Mouse (Mus musculus): Measurements from ENCODE around the gene Krtap19-4. TPM values are rescaled to one million over a fixed set of nuclear protein-coding genes. Genes with fewer than 3 reads are reported as not detected.

The Krtap19-4 gene
- polyA plus RNA-seq (2015; fragmentation: Nextera tagmentation; extraction: Ambion mirVana), result not detected in 2 replicates

GRCm38 (mm10) chr16:88884989-88885388, at the start of gene Krtap19-4:
TSS of gene Krtap19-4 (minus strand) at chr16:88885089.
- H3K4me1 ChIP-seq (replicated peaks), result no peaks in the 10 kb centered on the region
- WGBS, result 93% methylated on average over 5 of the region's 5 CpGs
- H3K36me3 ChIP-seq, result no peaks in the 10 kb centered on the region
- no peaks in the 10 kb centered on the region for H3K9me3 ChIP-seq
- no peaks in the 10 kb centered on the region for H3K27me3 ChIP-seq (replicated peaks)
- ATAC-seq, result no peak
- no peak within 1 kb of the TSS for H3K4me2 ChIP-seq (replicated peaks)
- H3K27ac ChIP-seq, result no peak within 1 kb of the TSS
- H3K9ac ChIP-seq, result no peak within 1 kb of the TSS
- H3K4me3 ChIP-seq (replicated peaks), result no peak within 1 kb of the TSS

- Histone ChIP-seq H3K27ac (no peak within 1 kb of the TSS), H3K4me2 (replicated peaks) (no peak within 1 kb of the TSS), H3K9me3 (no peaks in the 10 kb centered on the region), H3K36me3 (no peaks in the 10 kb centered on the region), H3K9ac (no peak within 1 kb of the TSS), H3K4me1 (replicated peaks) (no peaks in the 10 kb centered on the region), H3K27me3 (replicated peaks) (no peaks in the 10 kb centered on the region), H3K4me3 (replicated peaks) (no peak within 1 kb of the TSS)
- no peak for ATAC-seq
- 84% methylated on average over 3 of the region's 3 CpGs for WGBS
Measured at GRCm38 (mm10) chr16:88932165-88932564, 47.3 kb upstream of the Krtap19-4 start, which contains the start of gene Krtap19-9b. TSS of gene Krtap19-9b (minus strand) at chr16:88932265.

GRCm38 (mm10) chr16:88896357-88896756, 11.5 kb upstream of the Krtap19-4 start, which contains the start of gene Krtap19-5:
TSS of gene Krtap19-5 (minus strand) at chr16:88896457.
- no peak for ATAC-seq
- Histone ChIP-seq H3K9ac (no peak within 1 kb of the TSS), H3K4me1 (replicated peaks) (no peaks in the 10 kb centered on the region), H3K27me3 (replicated peaks) (no peaks in the 10 kb centered on the region), H3K9me3 (no peaks in the 10 kb centered on the region), H3K4me3 (replicated peaks) (no peak within 1 kb of the TSS), H3K27ac (no peak within 1 kb of the TSS), H3K36me3 (no peaks in the 10 kb centered on the region), H3K4me2 (replicated peaks) (no peak within 1 kb of the TSS)
- WGBS, result 90% methylated on average over 6 of the region's 6 CpGs

GRCm38 (mm10) chr16:88886870-88887269, 2.0 kb upstream of the Krtap19-4 start:
- no peak for ATAC-seq
- no peak overlapping the region for H3K4me2 ChIP-seq (replicated peaks)
- H3K9ac ChIP-seq, result no peak overlapping the region
- H3K27me3 ChIP-seq (replicated peaks), result no peaks in the 10 kb centered on the region
- H3K9me3 ChIP-seq, result no peaks in the 10 kb centered on the region
- no peak overlapping the region for H3K4me3 ChIP-seq (replicated peaks)
- WGBS, result 86% methylated on average over 6 of the region's 6 CpGs
- H3K27ac ChIP-seq, result no peak overlapping the region
- H3K4me1 ChIP-seq (replicated peaks), result no peaks in the 10 kb centered on the region
- no peaks in the 10 kb centered on the region for H3K36me3 ChIP-seq

- 85% methylated on average over 2 of the region's 2 CpGs for WGBS
- H3K36me3 ChIP-seq, result no peaks in the 10 kb centered on the region
- no peak for ATAC-seq
- no peak within 1 kb of the TSS for H3K27ac ChIP-seq
- H3K4me1 ChIP-seq (replicated peaks), result no peaks in the 10 kb centered on the region
- H3K4me2 ChIP-seq (replicated peaks), result no peak within 1 kb of the TSS
- H3K9me3 ChIP-seq, result no peaks in the 10 kb centered on the region
- no peak within 1 kb of the TSS for H3K4me3 ChIP-seq (replicated peaks)
- no peaks in the 10 kb centered on the region for H3K27me3 ChIP-seq (replicated peaks)
- H3K9ac ChIP-seq, result no peak within 1 kb of the TSS
Measured at GRCm38 (mm10) chr16:88877938-88878337, 7.0 kb downstream of the Krtap19-4 start, which contains the start of gene Krtap19-3. TSS of gene Krtap19-3 (minus strand) at chr16:88878038.

- H3K27ac ChIP-seq, result no peak within 1 kb of the TSS
- H3K27me3 ChIP-seq (replicated peaks), result no peaks in the 10 kb centered on the region
- H3K9ac ChIP-seq, result no peak within 1 kb of the TSS
- no peaks in the 10 kb centered on the region for H3K4me1 ChIP-seq (replicated peaks)
- no peak within 1 kb of the TSS for H3K4me3 ChIP-seq (replicated peaks)
- no peaks in the 10 kb centered on the region for H3K9me3 ChIP-seq
- WGBS, result 92% methylated on average over 3 of the region's 3 CpGs
- no peak for ATAC-seq
- H3K36me3 ChIP-seq, result no peaks in the 10 kb centered on the region
- no peak within 1 kb of the TSS for H3K4me2 ChIP-seq (replicated peaks)
Measured at GRCm38 (mm10) chr16:88874169-88874568, 10.7 kb downstream of the Krtap19-4 start, which contains the start of gene Krtap19-2. TSS of gene Krtap19-2 (minus strand) at chr16:88874269.

GRCm38 (mm10) chr16:88869311-88869710, 15.6 kb downstream of the Krtap19-4 start, which contains the start of gene Krtap19-1:
TSS of gene Krtap19-1 (minus strand) at chr16:88869411.
- H3K36me3 ChIP-seq, result no peaks in the 10 kb centered on the region
- WGBS, result 91% methylated on average over 6 of the region's 6 CpGs
- H3K4me2 ChIP-seq (replicated peaks), result no peak within 1 kb of the TSS
- no peaks in the 10 kb centered on the region for H3K27me3 ChIP-seq (replicated peaks)
- no peaks in the 10 kb centered on the region for H3K9me3 ChIP-seq
- no peak within 1 kb of the TSS for H3K27ac ChIP-seq
- no peak within 1 kb of the TSS for H3K9ac ChIP-seq
- ATAC-seq, result no peak
- H3K4me3 ChIP-seq (replicated peaks), result no peak within 1 kb of the TSS
- no peaks in the 10 kb centered on the region for H3K4me1 ChIP-seq (replicated peaks)

GRCm38 (mm10) chr16:88864887-88865407, 19.9 kb downstream of the Krtap19-4 start:
- H3K27me3 ChIP-seq (replicated peaks), result no peaks in the 10 kb centered on the region
- no peak overlapping the region for H3K4me3 ChIP-seq (replicated peaks)
- 81% methylated on average over 4 of the region's 4 CpGs for whole genome bisulfite sequencing
- no peak overlapping the region for H3K27ac ChIP-seq
- ATAC-seq, result no peak
- H3K9ac ChIP-seq, result no peak overlapping the region
- no peak overlapping the region for H3K4me2 ChIP-seq (replicated peaks)
- no peaks in the 10 kb centered on the region for H3K4me1 ChIP-seq (replicated peaks)
- no peaks in the 10 kb centered on the region for H3K36me3 ChIP-seq
- H3K9me3 ChIP-seq, result no peaks in the 10 kb centered on the region

GRCm38 (mm10) chr16:88851450-88851849, 33.4 kb downstream of the Krtap19-4 start:
- H3K4me1 ChIP-seq (replicated peaks), result no peaks in the 10 kb centered on the region
- no peak overlapping the region for H3K4me3 ChIP-seq (replicated peaks)
- H3K27ac ChIP-seq, result no peak overlapping the region
- ATAC-seq, result no peak
- WGBS, result 14% methylated on average over 5 of the region's 5 CpGs
- H3K9ac ChIP-seq, result no peak overlapping the region
- H3K27me3 ChIP-seq (replicated peaks), result no peaks in the 10 kb centered on the region
- no peak overlapping the region for H3K4me2 ChIP-seq (replicated peaks)
- H3K36me3 ChIP-seq, result no peaks in the 10 kb centered on the region
- no peaks in the 10 kb centered on the region for H3K9me3 ChIP-seq

- Histone ChIP-seq H3K36me3 (no peaks in the 10 kb centered on the region), H3K27ac (no peak overlapping the region), H3K27me3 (replicated peaks) (no peaks in the 10 kb centered on the region), H3K4me3 (replicated peaks) (no peak overlapping the region), H3K9ac (no peak overlapping the region), H3K9me3 (no peaks in the 10 kb centered on the region), H3K4me1 (replicated peaks) (no peaks in the 10 kb centered on the region), H3K4me2 (replicated peaks) (no peak overlapping the region)
- ATAC-seq, result no peak
- WGBS, result 80% methylated on average over 4 of the region's 4 CpGs
Measured at GRCm38 (mm10) chr16:88848558-88848957, 36.3 kb downstream of the Krtap19-4 start.

GRCm38 (mm10) chr16:88847363-88847762, 37.5 kb downstream of the Krtap19-4 start:
- no peaks in the 10 kb centered on the region for H3K4me1 ChIP-seq (replicated peaks)
- WGBS, result 94% methylated on average over 1 of the region's 1 CpGs
- H3K27me3 ChIP-seq (replicated peaks), result no peaks in the 10 kb centered on the region
- no peaks in the 10 kb centered on the region for H3K9me3 ChIP-seq
- no peak overlapping the region for H3K4me3 ChIP-seq (replicated peaks)
- H3K9ac ChIP-seq, result no peak overlapping the region
- ATAC-seq, result no peak
- H3K4me2 ChIP-seq (replicated peaks), result no peak overlapping the region
- no peaks in the 10 kb centered on the region for H3K36me3 ChIP-seq
- H3K27ac ChIP-seq, result no peak overlapping the region
